Mouse (Mus musculus) embryonic facial prominence, embryonic 13.5 days (tissue): ENCODE measurements around the gene Maml2. TPM values are rescaled to one million over a fixed set of nuclear protein-coding genes. Genes with fewer than 3 reads are reported as not detected.

Experiments
- ATAC-seq: fragments of 200-750 bp; cut with Nextera tagmentation; 2 replicates; pipeline ENCODE4 v1.8.0; 2017; ENCODE audit warnings: low read depth; ENCODE audit not compliant: insufficient number of reproducible peaks, insufficient read depth, low FRiP score, low TSS enrichment
- H3K27ac ChIP-seq: fragments of 300-500 bp; sonication (generic); 2 replicates; pipeline ENCODE4 v1.5.1; 2015; ENCODE audit warnings: moderate library complexity, mild to moderate bottlenecking, inconsistent platforms
- H3K27me3 ChIP-seq: fragments of 300-500 bp; sonication (generic); 2 replicates; pipeline ENCODE4 v1.6.1; 2015; ENCODE audit warnings: mild to moderate bottlenecking, inconsistent platforms
- H3K36me3 ChIP-seq: fragments of 300-500 bp; sonication (generic); 2 replicates; pipeline ENCODE4 v1.6.1; 2015; ENCODE audit warnings: mild to moderate bottlenecking, inconsistent platforms
- H3K4me1 ChIP-seq: fragments of 300-500 bp; sonication (generic); 2 replicates; pipeline ENCODE4 v1.6.1; 2015; ENCODE audit warnings: inconsistent platforms
- H3K4me2 ChIP-seq: fragments of 300-500 bp; sonication (generic); 2 replicates; pipeline ENCODE4 v1.6.1; 2015; ENCODE audit warnings: moderate library complexity, mild to moderate bottlenecking, inconsistent platforms
- H3K4me3 ChIP-seq: fragments of 300-500 bp; sonication (generic); 2 replicates; pipeline ENCODE4 v1.5.1; 2015; ENCODE audit warnings: mild to moderate bottlenecking, inconsistent platforms
- H3K9ac ChIP-seq: fragments of 300-500 bp; sonication (generic); 2 replicates; pipeline ENCODE4 v1.6.1; 2015; ENCODE audit warnings: mild to moderate bottlenecking, inconsistent platforms
- H3K9me3 ChIP-seq: fragments of 300-500 bp; sonication (generic); 2 replicates; pipeline ENCODE4 v1.6.1; 2016; ENCODE audit warnings: inconsistent platforms
- WGBS: fragments of 180-500 bp; shearing (Covaris S2); methylation state at CpG from one replicate; pipeline ENCODE4 v1.1.7; 2015; ENCODE audit warnings: mixed read lengths; 5-methylcytosine and 5-hydroxymethylcytosine counted together
- polyA plus RNA-seq: library from polyadenylated mRNA; unstranded; fragments of >200 nt; fragmentation: Nextera tagmentation; extraction: Ambion mirVana; gene quantifications from 2 replicates; pipeline ENCODE4 v1.2.1, GENCODE M21; 2015

The Maml2 gene
- polyA plus RNA-seq, 1 experiment from 2014 or later: 13.0 TPM

DNA sequence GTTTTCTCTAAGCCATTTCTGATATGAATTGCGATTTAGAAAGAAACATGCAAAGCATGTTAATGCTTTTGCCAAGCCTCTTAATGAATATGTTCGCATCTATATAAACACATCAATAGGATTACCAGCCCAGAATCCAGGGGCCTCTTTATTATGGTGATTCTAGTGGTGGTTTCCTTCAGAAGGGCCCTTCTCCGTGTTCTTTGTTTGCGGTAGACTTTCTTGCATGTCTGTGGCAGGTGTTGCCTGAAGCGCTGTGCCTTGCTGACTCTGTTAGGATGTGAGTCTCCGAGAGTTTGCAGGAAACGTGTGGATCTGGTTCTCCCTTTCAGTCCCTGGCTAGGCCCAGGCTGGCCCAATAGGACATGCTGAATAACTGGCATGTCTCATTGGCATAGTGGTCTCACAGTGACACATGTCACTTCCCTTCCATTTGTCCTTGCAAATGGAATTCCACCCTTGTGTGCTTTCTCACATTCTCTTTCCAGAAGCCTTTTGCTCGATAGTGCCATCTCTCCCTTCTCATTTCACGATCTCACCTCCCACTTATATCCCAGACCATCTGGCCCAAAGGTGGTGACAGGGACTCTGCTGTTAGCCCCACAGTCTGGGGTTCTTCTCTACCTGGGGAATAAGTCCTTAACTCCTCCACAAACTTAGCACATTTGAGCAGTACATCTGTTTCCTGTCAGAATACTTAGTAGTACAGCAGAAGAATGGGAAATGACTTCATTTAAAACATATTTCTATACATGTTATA, 224.5 kb downstream of the Maml2 start:
- Histone ChIP-seq H3K9ac (no peak overlapping the region), H3K4me2 (no peak overlapping the region), H3K27me3 (no peaks in the 10 kb centered on the region), H3K4me3 (no peak overlapping the region), H3K4me1 (peaks cover 34% of the 10 kb centered on the region), H3K9me3 (no peaks in the 10 kb centered on the region), H3K36me3 (no peaks in the 10 kb centered on the region), H3K27ac (peak overlapping the region; percentile 48; the same call in 1 of the 2 replicates)
- ATAC-seq: no peak
- 53% methylated on average over 9 of the region's 9 CpGs for WGBS

DNA sequence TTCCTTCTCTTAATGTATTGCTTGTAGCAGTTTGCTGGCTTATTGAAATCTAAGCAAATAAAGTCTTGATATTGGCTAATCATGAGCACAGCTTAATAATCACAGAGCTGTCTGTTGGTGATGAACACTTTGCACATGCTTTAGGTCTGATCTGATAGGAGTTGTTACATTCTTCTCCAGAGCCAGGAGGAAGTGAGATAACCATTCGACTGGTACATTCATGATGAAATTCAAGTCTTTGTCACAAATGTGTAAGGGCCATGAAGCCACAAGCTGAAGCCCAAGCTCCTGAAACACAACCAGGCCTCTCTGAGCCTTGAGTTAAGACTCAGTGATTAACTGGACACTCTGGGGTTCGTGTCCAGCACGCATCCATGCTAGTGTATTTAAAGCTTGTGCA, 225.3 kb downstream of the Maml2 start:
- H3K4me2 ChIP-seq: no peak overlapping the region
- no peak for ATAC-seq
- no peaks in the 10 kb centered on the region for H3K27me3 ChIP-seq
- H3K9ac ChIP-seq: no peak overlapping the region
- H3K4me1 ChIP-seq: peaks cover 35% of the 10 kb centered on the region
- WGBS: 87% methylated on average over 3 of the region's 3 CpGs
- no peak overlapping the region for H3K27ac ChIP-seq
- no peaks in the 10 kb centered on the region for H3K9me3 ChIP-seq
- no peak overlapping the region for H3K4me3 ChIP-seq
- H3K36me3 ChIP-seq: no peaks in the 10 kb centered on the region

DNA sequence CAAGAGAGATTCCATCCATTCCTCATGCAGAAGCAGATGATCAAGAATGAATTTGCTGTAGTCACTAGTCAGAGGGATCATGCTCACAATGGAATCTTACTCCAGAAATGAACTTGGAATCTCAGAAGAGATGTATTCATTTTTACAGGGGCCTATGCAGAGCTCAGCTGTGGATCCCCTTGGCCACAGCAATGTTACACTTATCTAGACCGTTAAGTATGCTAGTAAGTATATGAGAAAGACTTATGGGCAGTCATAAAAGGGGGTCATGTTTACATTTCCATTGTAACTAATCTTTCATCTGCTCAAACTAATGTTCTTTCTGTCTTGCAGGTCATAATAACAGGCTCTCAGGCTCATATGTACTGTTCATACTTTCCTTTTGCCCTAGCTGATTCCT, 227.3 kb downstream of the Maml2 start:
- peaks cover 35% of the 10 kb centered on the region for H3K4me1 ChIP-seq
- H3K27me3 ChIP-seq: no peaks in the 10 kb centered on the region
- no peak overlapping the region for H3K4me2 ChIP-seq
- no peaks in the 10 kb centered on the region for H3K9me3 ChIP-seq
- peak overlapping the region; percentile 75; the same call in 1 of the 2 replicates for H3K27ac ChIP-seq
- H3K4me3 ChIP-seq: no peak overlapping the region
- no peak overlapping the region for H3K9ac ChIP-seq
- WGBS: 69% methylated on average over 1 of the region's 1 CpGs
- ATAC-seq: no peak
- H3K36me3 ChIP-seq: no peaks in the 10 kb centered on the region

DNA sequence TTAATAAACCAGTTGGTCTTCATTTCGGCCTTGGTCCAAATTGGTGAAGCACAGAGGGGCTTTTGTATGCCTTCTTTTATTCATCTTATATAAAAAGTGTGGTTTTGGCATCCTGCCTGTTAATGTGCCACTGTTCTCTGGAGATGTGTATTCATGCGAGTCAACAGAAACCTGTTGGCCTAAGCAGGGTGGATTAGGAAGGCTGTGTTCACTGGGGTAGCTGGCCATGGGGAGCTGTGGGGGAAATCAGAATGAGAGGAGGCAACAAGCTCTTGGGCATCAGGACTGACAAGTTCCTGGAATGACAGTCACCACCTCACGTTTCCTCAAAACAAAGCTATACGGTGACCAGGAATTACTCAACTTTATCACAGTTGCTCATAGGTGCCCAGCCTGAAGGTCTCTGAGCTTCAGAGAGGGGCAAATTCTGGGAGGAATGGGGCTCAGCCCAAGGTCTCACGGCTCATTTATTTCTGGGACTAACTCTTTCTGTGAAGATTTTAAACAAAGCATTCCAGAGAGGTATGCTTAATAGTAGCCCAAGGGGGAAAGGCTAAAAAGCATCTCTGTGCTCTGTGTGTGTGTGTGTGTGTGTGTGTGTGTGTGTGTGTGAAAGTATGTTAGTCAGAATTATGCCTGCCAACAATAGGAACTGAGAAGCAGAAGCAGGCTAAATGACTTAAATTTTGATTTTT, 228.0 kb downstream of the Maml2 start:
- Histone ChIP-seq H3K4me3 (no peak overlapping the region), H3K36me3 (no peaks in the 10 kb centered on the region), H3K27me3 (no peaks in the 10 kb centered on the region), H3K4me2 (no peak overlapping the region), H3K9ac (no peak overlapping the region), H3K9me3 (no peaks in the 10 kb centered on the region), H3K27ac (peak overlapping the region; percentile 75), H3K4me1 (peaks cover 39% of the 10 kb centered on the region)
- ATAC-seq: 0 out of 2 replicates have a peak, but pooled peaks have one; percentile 15
- 45% methylated on average over 5 of the region's 5 CpGs for WGBS

DNA sequence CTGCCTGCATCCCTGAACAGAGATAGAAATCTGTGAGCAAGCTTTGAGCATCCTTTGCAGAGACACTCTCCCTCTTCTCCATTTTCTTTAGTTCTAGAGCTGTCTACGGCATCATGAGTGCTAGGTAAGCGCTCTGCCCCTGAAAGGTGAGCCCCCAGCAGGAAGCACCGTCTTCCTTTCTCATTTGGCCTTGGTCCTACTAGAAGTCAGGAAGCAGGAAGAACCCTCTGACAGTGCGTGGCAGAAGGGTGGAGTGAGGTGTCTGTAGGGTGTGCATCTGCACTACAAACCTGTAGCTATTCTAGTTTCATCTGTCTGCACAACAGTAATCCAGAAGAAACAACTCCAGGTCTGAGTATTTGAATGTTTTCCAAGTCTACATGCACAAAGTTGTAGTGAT, 232.8 kb downstream of the Maml2 start:
- H3K4me2 ChIP-seq: no peak overlapping the region
- peaks cover 6% of the 10 kb centered on the region; the same call in 1 of the 2 replicates for H3K9me3 ChIP-seq
- ATAC-seq: no peak
- 72% methylated on average over 4 of the region's 4 CpGs for WGBS
- H3K27ac ChIP-seq: no peak overlapping the region
- no peak overlapping the region for H3K9ac ChIP-seq
- no peak overlapping the region for H3K4me3 ChIP-seq
- no peaks in the 10 kb centered on the region for H3K36me3 ChIP-seq
- no peaks in the 10 kb centered on the region for H3K27me3 ChIP-seq
- H3K4me1 ChIP-seq: peaks cover 26% of the 10 kb centered on the region

DNA sequence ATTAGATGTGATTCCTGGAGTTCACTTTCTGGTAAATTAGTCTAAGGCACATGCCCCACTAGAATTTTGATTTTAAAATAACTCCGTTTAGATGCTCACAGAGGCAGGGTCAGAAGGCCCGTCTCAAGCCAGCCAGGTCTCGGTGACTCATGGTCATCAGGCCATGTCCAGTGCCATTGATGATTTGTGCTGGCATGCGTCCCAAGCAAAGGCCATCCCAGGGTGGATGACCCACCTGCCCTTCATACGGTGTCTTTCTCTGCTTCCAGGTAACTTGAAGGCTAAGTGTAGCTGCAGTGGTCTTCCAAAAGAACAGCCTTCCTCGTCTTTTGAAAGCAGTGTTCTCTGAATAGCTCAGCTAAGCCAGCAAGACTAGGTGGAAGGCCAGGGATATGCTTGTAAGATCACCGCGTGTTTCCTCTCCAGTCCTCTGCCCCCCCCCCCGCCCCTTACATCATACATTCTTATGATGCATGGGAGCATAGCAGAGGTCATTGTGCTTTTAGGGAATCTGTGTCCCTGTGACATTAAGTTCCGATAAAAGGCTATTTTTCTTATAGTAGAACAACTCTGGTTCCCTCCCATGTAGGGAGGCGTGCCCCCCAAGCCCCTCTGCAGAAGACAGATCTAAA, 235.4 kb downstream of the Maml2 start:
- Histone ChIP-seq H3K4me2 (no peak overlapping the region), H3K4me1 (peaks cover 27% of the 10 kb centered on the region), H3K9ac (no peak overlapping the region), H3K36me3 (no peaks in the 10 kb centered on the region), H3K4me3 (no peak overlapping the region), H3K27ac (no peak overlapping the region), H3K27me3 (no peaks in the 10 kb centered on the region), H3K9me3 (peaks cover 6% of the 10 kb centered on the region; the same call in 1 of the 2 replicates)
- 77% methylated on average over 11 of the region's 11 CpGs for WGBS
- no peak for ATAC-seq

DNA sequence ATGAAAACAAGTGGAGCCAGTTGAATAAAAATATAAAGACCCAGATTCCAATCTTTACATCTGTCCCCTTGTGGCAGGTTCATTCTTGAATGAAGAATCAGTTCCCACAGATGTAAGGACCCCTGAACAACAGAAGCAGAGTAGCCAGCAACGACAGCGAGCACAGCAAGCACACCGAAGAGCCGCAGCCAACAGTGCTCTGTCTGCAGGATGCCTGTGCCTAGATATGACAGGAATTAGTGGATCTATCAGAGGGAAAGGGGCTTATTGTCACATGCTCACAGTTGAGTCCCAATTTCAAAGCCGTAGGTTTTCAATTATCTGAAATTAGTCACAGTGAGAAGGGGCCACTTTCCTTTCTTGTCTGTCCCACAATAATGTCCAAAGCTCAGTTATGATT, 238.0 kb downstream of the Maml2 start:
- WGBS: 18% methylated on average over 5 of the region's 5 CpGs
- Histone ChIP-seq H3K9ac (no peak overlapping the region), H3K9me3 (peaks cover 6% of the 10 kb centered on the region; the same call in 1 of the 2 replicates), H3K36me3 (no peaks in the 10 kb centered on the region), H3K4me3 (no peak overlapping the region), H3K27ac (peak overlapping the region; percentile 48), H3K27me3 (no peaks in the 10 kb centered on the region), H3K4me2 (peak overlapping the region; percentile 39), H3K4me1 (peaks cover 41% of the 10 kb centered on the region)
- ATAC-seq: no peak

DNA sequence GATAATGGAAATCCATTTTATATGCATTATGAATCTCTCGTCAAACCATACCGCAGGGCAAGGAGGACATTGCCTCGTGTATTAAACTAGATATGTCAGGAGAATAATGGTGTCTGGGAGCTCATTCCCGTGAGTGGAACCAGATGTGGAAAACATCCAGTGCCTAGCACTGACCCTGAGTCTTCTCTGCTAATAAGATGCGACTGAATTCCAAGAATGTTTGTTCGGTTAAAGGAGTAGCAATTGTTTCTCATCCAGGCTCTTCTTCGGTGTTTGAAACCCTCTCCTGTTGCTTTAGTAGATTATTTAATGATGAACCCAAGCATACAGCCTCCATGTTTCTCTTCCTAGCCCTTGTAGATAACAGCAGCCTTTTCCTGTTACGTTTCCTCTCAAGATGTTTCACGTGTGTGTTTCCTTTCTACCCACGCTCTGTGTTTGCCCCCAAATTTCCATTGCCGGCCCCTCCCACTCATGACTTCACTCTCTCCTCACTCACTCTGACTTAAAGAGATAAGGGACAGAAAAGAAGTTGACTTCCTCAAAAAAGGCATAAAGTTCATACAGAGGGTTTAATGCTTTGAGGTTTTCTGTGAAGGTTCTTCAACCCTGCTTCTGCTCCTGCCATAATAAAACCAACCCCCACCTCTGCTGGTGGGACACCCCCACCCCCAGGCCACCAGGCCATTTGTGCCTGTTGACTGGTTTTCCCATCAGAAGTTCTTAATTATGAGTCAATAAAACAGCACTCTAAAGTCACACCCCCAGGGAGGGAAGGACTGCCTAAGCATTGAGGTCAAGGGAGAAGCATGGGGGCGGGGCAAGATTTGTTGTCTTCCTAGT, 238.9 kb downstream of the Maml2 start:
- Histone ChIP-seq H3K9ac (no peak overlapping the region), H3K4me1 (peaks cover 35% of the 10 kb centered on the region), H3K4me2 (peak overlapping the region; percentile 39), H3K4me3 (no peak overlapping the region), H3K27me3 (no peaks in the 10 kb centered on the region), H3K9me3 (peaks cover 9% of the 10 kb centered on the region; the same call in 1 of the 2 replicates), H3K27ac (peak overlapping the region; percentile 44; the same call in 1 of the 2 replicates), H3K36me3 (no peaks in the 10 kb centered on the region)
- ATAC-seq: 0 out of 2 replicates have a peak, but pooled peaks have one; percentile 26
- 24% methylated on average over 12 of the region's 12 CpGs for WGBS

DNA sequence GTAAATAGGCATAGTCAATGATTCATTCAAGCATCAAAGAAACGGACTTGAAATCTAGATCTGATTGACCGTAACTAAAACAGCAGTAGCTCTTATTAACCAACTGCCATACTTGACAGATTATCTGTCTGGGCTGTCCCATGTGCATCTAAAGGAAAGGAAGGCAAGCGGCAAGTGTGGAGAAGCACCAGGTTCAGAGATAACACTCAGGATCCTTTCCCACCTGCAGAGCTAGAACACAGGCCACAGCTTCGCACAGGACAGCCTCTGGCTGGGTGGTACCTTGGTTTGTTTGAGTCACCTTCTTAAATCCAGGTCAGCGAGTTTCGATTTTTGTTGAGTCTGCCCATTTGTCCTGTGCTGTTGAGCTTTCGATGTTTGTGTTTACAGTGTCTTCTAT, 240.4 kb downstream of the Maml2 start:
- Histone ChIP-seq H3K4me1 (peaks cover 32% of the 10 kb centered on the region), H3K9me3 (peaks cover 9% of the 10 kb centered on the region; the same call in 1 of the 2 replicates), H3K27me3 (no peaks in the 10 kb centered on the region), H3K4me3 (no peak overlapping the region), H3K27ac (no peak overlapping the region), H3K36me3 (no peaks in the 10 kb centered on the region), H3K9ac (no peak overlapping the region), H3K4me2 (no peak overlapping the region)
- WGBS: 88% methylated on average over 7 of the region's 7 CpGs
- ATAC-seq: no peak

DNA sequence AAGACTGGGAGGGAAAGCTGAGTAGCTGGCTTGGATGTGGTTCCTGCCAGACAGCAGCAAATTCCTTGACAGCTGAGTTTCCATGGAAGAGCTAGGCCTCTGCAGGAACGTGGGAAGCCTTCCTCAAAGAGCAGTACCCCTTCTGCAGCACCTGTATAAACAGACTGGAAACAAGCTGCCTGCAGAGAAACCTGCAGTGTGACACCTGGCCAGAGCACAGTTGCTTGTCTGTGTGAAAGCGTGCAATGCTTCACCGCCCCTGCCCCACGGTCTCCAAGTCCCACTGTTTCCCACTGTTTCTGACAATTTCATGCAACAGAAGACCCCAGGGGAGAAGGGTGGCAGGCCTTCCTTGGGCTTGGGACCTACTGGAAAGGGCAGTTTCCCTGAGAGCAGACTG, 241.8 kb downstream of the Maml2 start:
- no peak for ATAC-seq
- no peak overlapping the region for H3K4me3 ChIP-seq
- H3K4me2 ChIP-seq: no peak overlapping the region
- no peak overlapping the region for H3K9ac ChIP-seq
- WGBS: 48% methylated on average over 4 of the region's 4 CpGs
- H3K27me3 ChIP-seq: no peaks in the 10 kb centered on the region
- no peaks in the 10 kb centered on the region for H3K36me3 ChIP-seq
- H3K9me3 ChIP-seq: peaks cover 6% of the 10 kb centered on the region; the same call in 1 of the 2 replicates
- H3K27ac ChIP-seq: 0 out of 2 replicates have a peak overlapping the region, but pooled peaks have one; percentile 7
- peaks cover 32% of the 10 kb centered on the region for H3K4me1 ChIP-seq

DNA sequence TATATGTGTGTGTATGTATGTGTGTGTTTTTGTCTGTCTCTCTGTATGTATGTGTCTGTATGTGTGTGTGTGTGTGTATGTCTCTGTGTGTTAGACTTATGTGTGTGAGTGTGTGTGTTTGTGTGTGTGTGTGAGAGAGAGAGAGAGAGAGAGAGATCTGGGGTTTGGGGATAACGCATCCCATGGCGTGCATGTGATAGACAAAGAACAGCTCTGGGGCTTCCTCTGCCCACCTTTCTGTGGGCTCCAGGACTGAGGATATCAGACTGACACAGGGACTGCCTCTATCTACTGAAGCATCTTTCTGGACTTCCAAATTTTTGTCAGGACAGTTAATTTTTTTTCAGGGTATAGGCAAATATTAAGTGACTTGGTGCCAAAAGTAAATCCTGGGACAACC, 242.5 kb downstream of the Maml2 start:
- Histone ChIP-seq H3K36me3 (no peaks in the 10 kb centered on the region), H3K4me2 (no peak overlapping the region), H3K4me1 (peaks cover 32% of the 10 kb centered on the region), H3K27ac (no peak overlapping the region), H3K9me3 (0 out of 2 replicates have a peak, but pooled peaks cover 3% of the 10 kb centered on the region), H3K27me3 (no peaks in the 10 kb centered on the region), H3K9ac (no peak overlapping the region), H3K4me3 (no peak overlapping the region)
- 81% methylated on average over 2 of the region's 2 CpGs for WGBS
- no peak for ATAC-seq
